Mouse (Mus musculus): ENCODE measurements around the gene 1700001L19Rik.
A peak's percentile ranks its signal among the peaks of the same experiment; 100 is the strongest.

The 1700001L19Rik gene

DNA sequence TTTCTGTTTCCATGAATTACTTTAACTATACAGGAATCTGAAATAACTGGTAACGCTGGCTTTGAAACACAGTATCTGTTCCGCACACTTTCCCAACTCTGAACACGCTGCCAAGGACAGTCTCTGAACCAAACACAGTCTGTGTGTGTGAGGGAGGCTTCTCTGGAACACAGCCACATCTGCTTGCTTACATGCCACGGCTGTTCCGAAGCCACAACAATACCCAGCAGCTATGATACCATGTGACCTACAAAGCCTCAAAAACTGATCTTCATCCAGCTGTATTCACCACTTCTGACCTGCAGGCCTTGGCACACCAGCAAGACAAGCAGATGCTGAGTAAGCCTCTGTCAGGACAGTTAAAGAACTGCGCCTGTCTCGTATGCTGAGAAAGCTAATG is 19.3 kb upstream of the 1700001L19Rik start:
- TF ChIP-seq POU5F1 (IDR thresholded peaks at IDR 0.05; ENCODE audit: borderline replicate concordance, low read length): no peak
- TF ChIP-seq CTCF (conservative IDR thresholded peaks at IDR 0.05; ENCODE audit: low read length): no peak
- TF ChIP-seq NANOG (IDR thresholded peaks at IDR 0.05; ENCODE audit: borderline replicate concordance, low read length): no peak
- Histone ChIP-seq H3K4me1 (replicated peaks; ENCODE audit: low read depth, low read length) (peaks cover 56% of the 10 kb centered on the region), H3K36me3 (ENCODE audit: insufficient read depth, low read length) (peaks cover 64% of the 10 kb centered on the region), H3K9me3 (ENCODE audit: low read length) (no peaks in the 10 kb centered on the region), H3K27me3 (ENCODE audit: insufficient read depth, low read length) (no peaks in the 10 kb centered on the region), H3K4me3 (replicated peaks; ENCODE audit: low read length) (no peak overlapping the region)

DNA sequence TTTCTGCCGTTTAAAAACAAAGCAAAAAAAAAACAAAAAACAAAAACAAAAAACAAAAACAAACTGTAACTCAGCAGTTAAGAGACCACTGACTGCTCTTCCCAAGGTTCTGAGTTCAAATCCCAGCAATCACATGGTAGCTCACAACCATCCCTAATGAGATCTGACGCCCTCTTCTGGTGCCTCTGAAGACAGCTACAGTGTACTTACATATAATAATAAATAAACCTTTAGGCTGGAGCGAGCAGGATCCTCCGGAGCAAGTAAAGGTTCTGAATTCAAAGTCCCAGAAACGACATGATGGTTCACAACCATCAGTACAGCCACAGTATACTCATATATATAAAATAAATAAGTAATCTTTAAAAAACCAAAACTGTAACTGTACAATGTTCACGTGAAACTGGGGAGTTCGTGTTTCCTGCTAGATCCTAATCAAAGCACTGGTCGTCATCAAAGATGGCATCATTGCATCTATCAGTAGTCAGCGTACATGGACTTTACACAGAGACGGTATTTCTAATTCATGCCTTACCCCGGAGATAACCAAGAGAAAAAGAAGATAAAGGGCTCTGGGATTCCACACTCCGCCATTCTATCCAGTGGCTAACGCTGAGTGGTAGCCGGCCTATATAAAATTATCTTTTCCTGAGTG is 16.0 kb upstream of the 1700001L19Rik start:
- no peak for TF ChIP-seq NANOG (IDR thresholded peaks at IDR 0.05; ENCODE audit: borderline replicate concordance, low read length)
- 0 out of 2 replicates have a peak, but pooled peaks have one; percentile 7 for TF ChIP-seq CTCF (conservative IDR thresholded peaks at IDR 0.05; ENCODE audit: low read length)
- TF ChIP-seq POU5F1 (IDR thresholded peaks at IDR 0.05; ENCODE audit: borderline replicate concordance, low read length): no peak
- H3K9me3 ChIP-seq (ENCODE audit: low read length): no peaks in the 10 kb centered on the region
- peaks cover 62% of the 10 kb centered on the region for H3K4me1 ChIP-seq (replicated peaks; ENCODE audit: low read depth, low read length)
- H3K36me3 ChIP-seq (ENCODE audit: insufficient read depth, low read length): peaks cover 73% of the 10 kb centered on the region
- peak overlapping the region; percentile 90 for H3K4me3 ChIP-seq (replicated peaks; ENCODE audit: low read length)
- H3K27me3 ChIP-seq (ENCODE audit: insufficient read depth, low read length): no peaks in the 10 kb centered on the region

- peak within 1 kb of the TSS; percentile 90 for H3K4me3 ChIP-seq (replicated peaks; ENCODE audit: low read length)
- H3K27me3 ChIP-seq (ENCODE audit: insufficient read depth, low read length): no peaks in the 10 kb centered on the region
- TF ChIP-seq CTCF (conservative IDR thresholded peaks at IDR 0.05; ENCODE audit: low read length): no peak
- TF ChIP-seq NANOG (IDR thresholded peaks at IDR 0.05; ENCODE audit: borderline replicate concordance, low read length): no peak
- no peak for TF ChIP-seq POU5F1 (IDR thresholded peaks at IDR 0.05; ENCODE audit: borderline replicate concordance, low read length)
- peaks cover 67% of the 10 kb centered on the region for H3K4me1 ChIP-seq (replicated peaks; ENCODE audit: low read depth, low read length)
- H3K36me3 ChIP-seq (ENCODE audit: insufficient read depth, low read length): peaks cover 73% of the 10 kb centered on the region
- H3K9me3 ChIP-seq (ENCODE audit: low read length): no peaks in the 10 kb centered on the region
Observed at GRCm38 (mm10) chr13:68581747-68582516, 15.3 kb upstream of the 1700001L19Rik start, which contains the start of the genes Mtrr and Fastkd3. Gene Mtrr (minus strand): TSS chr13:68582149. Gene Fastkd3 (plus strand): TSS chr13:68582234.

DNA sequence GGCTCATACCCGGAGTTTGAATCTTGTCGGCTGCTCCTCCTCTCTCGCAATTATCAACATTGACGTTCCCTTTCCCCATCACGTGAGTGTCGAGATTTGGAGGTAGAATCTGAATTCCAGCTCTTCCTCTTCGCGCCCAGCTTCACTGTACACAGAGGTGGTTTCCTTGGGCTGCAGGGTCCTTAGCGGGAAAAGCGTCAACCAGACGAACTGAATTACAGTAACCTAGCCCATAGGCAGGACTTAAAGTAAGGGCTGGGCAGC is 14.8 kb upstream of the 1700001L19Rik start:
- Histone ChIP-seq H3K27me3 (ENCODE audit: insufficient read depth, low read length) (no peaks in the 10 kb centered on the region), H3K4me3 (replicated peaks; ENCODE audit: low read length) (peak overlapping the region; percentile 90), H3K36me3 (ENCODE audit: insufficient read depth, low read length) (peaks cover 73% of the 10 kb centered on the region), H3K4me1 (replicated peaks; ENCODE audit: low read depth, low read length) (peaks cover 70% of the 10 kb centered on the region), H3K9me3 (ENCODE audit: low read length) (no peaks in the 10 kb centered on the region)
- TF ChIP-seq POU5F1 (IDR thresholded peaks at IDR 0.05; ENCODE audit: borderline replicate concordance, low read length) (no peak), CTCF (conservative IDR thresholded peaks at IDR 0.05; ENCODE audit: low read length) (no peak), NANOG (IDR thresholded peaks at IDR 0.05; ENCODE audit: borderline replicate concordance, low read length) (no peak)

GRCm38 (mm10) chr13:68583961-68584360 is 13.3 kb upstream of the 1700001L19Rik start:
- Histone ChIP-seq H3K36me3 (ENCODE audit: insufficient read depth, low read length) (peaks cover 74% of the 10 kb centered on the region), H3K4me3 (replicated peaks; ENCODE audit: low read length) (no peak overlapping the region), H3K9me3 (ENCODE audit: low read length) (no peaks in the 10 kb centered on the region), H3K27me3 (ENCODE audit: insufficient read depth, low read length) (no peaks in the 10 kb centered on the region), H3K4me1 (replicated peaks; ENCODE audit: low read depth, low read length) (peaks cover 67% of the 10 kb centered on the region)
- no peak for TF ChIP-seq CTCF (conservative IDR thresholded peaks at IDR 0.05; ENCODE audit: low read length)
- no peak for TF ChIP-seq POU5F1 (IDR thresholded peaks at IDR 0.05; ENCODE audit: borderline replicate concordance, low read length)
- TF ChIP-seq NANOG (IDR thresholded peaks at IDR 0.05; ENCODE audit: borderline replicate concordance, low read length): no peak

GRCm38 (mm10) chr13:68585441-68585840 is 11.8 kb upstream of the 1700001L19Rik start:
- TF ChIP-seq POU5F1 (IDR thresholded peaks at IDR 0.05; ENCODE audit: borderline replicate concordance, low read length) (no peak), NANOG (IDR thresholded peaks at IDR 0.05; ENCODE audit: borderline replicate concordance, low read length) (no peak), CTCF (conservative IDR thresholded peaks at IDR 0.05; ENCODE audit: low read length) (no peak)
- Histone ChIP-seq H3K9me3 (ENCODE audit: low read length) (no peaks in the 10 kb centered on the region), H3K36me3 (ENCODE audit: insufficient read depth, low read length) (peaks cover 74% of the 10 kb centered on the region)

DNA sequence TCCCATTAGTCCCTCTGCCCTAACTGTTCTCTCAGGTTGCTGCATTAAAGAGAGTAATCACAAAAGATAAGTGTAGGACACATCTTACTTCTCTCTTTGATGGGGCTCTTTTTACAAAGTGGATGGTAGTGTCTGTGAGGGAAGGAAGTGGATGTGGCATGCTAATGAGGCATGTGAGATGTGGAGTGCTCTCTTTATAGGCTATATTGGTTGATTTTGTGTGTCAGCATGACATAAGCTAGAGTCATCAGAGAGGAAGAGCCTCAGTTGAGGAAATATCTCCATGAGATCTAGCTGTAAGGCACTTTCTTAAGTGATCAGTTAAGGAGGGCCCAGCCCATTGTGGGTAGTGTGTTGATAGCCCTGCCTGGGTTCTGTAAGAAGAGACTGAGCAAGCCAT is 8.9 kb upstream of the 1700001L19Rik start:
- Histone ChIP-seq H3K4me3 (replicated peaks; ENCODE audit: low read length) (no peak overlapping the region), H3K36me3 (ENCODE audit: insufficient read depth, low read length) (peaks cover 100% of the 10 kb centered on the region)
- TF ChIP-seq CTCF (conservative IDR thresholded peaks at IDR 0.05; ENCODE audit: low read length): no peak
- no peak for TF ChIP-seq NANOG (IDR thresholded peaks at IDR 0.05; ENCODE audit: borderline replicate concordance, low read length)
- TF ChIP-seq POU5F1 (IDR thresholded peaks at IDR 0.05; ENCODE audit: borderline replicate concordance, low read length): no peak

More at GRCm38 (mm10) chr13:68585441-68585840, 11.8 kb upstream of the 1700001L19Rik start:
- peak overlapping the region; percentile 50 for H3K4me3 ChIP-seq (replicated peaks; ENCODE audit: low read length)
- no peaks in the 10 kb centered on the region for H3K27me3 ChIP-seq (ENCODE audit: insufficient read depth, low read length)
- H3K4me1 ChIP-seq (replicated peaks; ENCODE audit: low read depth, low read length): peaks cover 52% of the 10 kb centered on the region

DNA sequence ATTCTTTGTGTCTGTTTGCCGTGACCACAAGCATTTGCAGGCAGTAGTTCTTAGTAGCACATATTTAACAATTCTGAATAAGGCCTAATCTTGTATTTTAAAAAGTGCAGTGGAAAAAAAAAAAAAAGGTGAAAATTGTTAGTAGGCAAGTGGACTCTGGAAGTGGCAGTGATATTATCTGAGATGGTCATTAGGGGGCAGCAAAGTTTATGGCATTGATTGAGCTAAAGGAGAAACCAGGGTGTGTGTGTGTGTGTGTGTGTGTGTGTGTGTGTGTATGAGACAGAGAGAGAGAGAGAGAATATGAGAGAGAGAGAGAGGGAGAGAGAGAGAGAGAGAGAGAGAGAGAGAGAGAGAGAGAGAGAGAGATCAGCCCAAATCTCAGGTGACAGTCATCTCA is 3.4 kb upstream of the 1700001L19Rik start:
- TF ChIP-seq CTCF (conservative IDR thresholded peaks at IDR 0.05; ENCODE audit: low read length) (peak; percentile 17), NANOG (IDR thresholded peaks at IDR 0.05; ENCODE audit: borderline replicate concordance, low read length) (no peak)

More for the DNA sequence above, 8.9 kb upstream of the 1700001L19Rik start:
- Histone ChIP-seq H3K27me3 (ENCODE audit: insufficient read depth, low read length) (no peaks in the 10 kb centered on the region), H3K4me1 (replicated peaks; ENCODE audit: low read depth, low read length) (peaks cover 39% of the 10 kb centered on the region), H3K9me3 (ENCODE audit: low read length) (no peaks in the 10 kb centered on the region)

More for the DNA sequence above, 3.4 kb upstream of the 1700001L19Rik start:
- H3K4me1 ChIP-seq (replicated peaks; ENCODE audit: low read depth, low read length): peaks cover 10% of the 10 kb centered on the region
- H3K36me3 ChIP-seq (ENCODE audit: insufficient read depth, low read length): peaks cover 46% of the 10 kb centered on the region
- H3K4me3 ChIP-seq (replicated peaks; ENCODE audit: low read length): no peak overlapping the region
- H3K9me3 ChIP-seq (ENCODE audit: low read length): no peaks in the 10 kb centered on the region
- H3K27me3 ChIP-seq (ENCODE audit: insufficient read depth, low read length): peaks cover 11% of the 10 kb centered on the region

Measured in E14TG2a.4 (cell line).